Mouse (Mus musculus): ENCODE measurements at regions not wholly inside any gene's neighbourhood (a gene's known extent, or its start where the extent isn't known, plus 50 kb on each side); places are given as distances from the start of the nearest gene placed in this dataset.

- TF ChIP-seq BHLHE40 (IDR thresholded peaks at IDR 0.05; ENCODE audit: low read depth, low read length) (no peak), CTCF (conservative IDR thresholded peaks at IDR 0.05 in 1 of 2, IDR thresholded peaks at IDR 0.05 in 1 of 2; ENCODE audit: low read depth in 2 of 2, low read length in 2 of 2) (no peak), POLR2A (IDR thresholded peaks at IDR 0.05; ENCODE audit: low read depth, low read length) (no peak)
Measured at GRCm38 (mm10) chr3:50675769-50676168, 232.4 kb upstream of the Slc7a11 start.
